Mouse (Mus musculus) limb, embryonic 13.5 days (tissue): ENCODE data around the gene Actr5. TPM values are rescaled to one million over a fixed set of nuclear protein-coding genes. Genes with fewer than 3 reads are reported as not detected.
A peak's percentile ranks its signal among the peaks of the same experiment; 100 is the strongest.

Source experiments
- ATAC-seq: fragments of 200-750 bp; cut with Nextera tagmentation; 2 replicates; pipeline ENCODE4 v1.8.0; 2017; ENCODE audit warnings: low read depth, moderate number of reproducible peaks, moderate TSS enrichment; ENCODE audit not compliant: low FRiP score
- H3K27ac ChIP-seq: fragments of 300-500 bp; sonication (generic); 2 replicates; pipeline ENCODE4 v1.5.1; 2015; ENCODE audit warnings: inconsistent platforms, mild to moderate bottlenecking, moderate library complexity
- H3K27me3 ChIP-seq: fragments of 300-500 bp; sonication (generic); 2 replicates; pipeline ENCODE4 v1.6.1; 2015; ENCODE audit warnings: mild to moderate bottlenecking, inconsistent platforms
- H3K36me3 ChIP-seq: fragments of 300-500 bp; sonication (generic); 2 replicates; pipeline ENCODE4 v1.6.1; 2015; ENCODE audit warnings: inconsistent platforms, mild to moderate bottlenecking, moderate library complexity
- H3K4me1 ChIP-seq: fragments of 300-500 bp; sonication (generic); 2 replicates; pipeline ENCODE4 v1.6.1; 2015; ENCODE audit warnings: inconsistent platforms
- H3K4me2 ChIP-seq: fragments of 300-500 bp; sonication (generic); replicated peaks from 2 replicates; pipeline ENCODE4 v1.6.1; 2015; ENCODE audit warnings: inconsistent platforms, mild to moderate bottlenecking, moderate library complexity
- H3K4me3 ChIP-seq: fragments of 300-500 bp; sonication (generic); 2 replicates; pipeline ENCODE4 v1.5.1; 2015; ENCODE audit warnings: moderate library complexity, mild to moderate bottlenecking, inconsistent platforms
- H3K9ac ChIP-seq: fragments of 300-500 bp; sonication (generic); 2 replicates; pipeline ENCODE4 v1.6.1; 2015; ENCODE audit warnings: mild to moderate bottlenecking, inconsistent platforms
- H3K9me3 ChIP-seq: fragments of 300-500 bp; sonication (generic); 2 replicates; pipeline ENCODE4 v1.6.1; 2016; ENCODE audit warnings: inconsistent platforms
- WGBS: fragments of 180-500 bp; shearing (Covaris S2); methylation state at CpG from one replicate; pipeline ENCODE4 v1.1.7; 2015; 5-methylcytosine and 5-hydroxymethylcytosine counted together
- polyA plus RNA-seq: library from polyadenylated mRNA; unstranded; fragments of >200 nt; fragmentation: Nextera tagmentation; extraction: Ambion mirVana; gene quantifications from 2 replicates; pipeline ENCODE4 v1.2.1, GENCODE M21; 2015

Actr5 gene
- polyA plus RNA-seq, 1 experiment from 2014 or later, result 14.1 TPM

DNA sequence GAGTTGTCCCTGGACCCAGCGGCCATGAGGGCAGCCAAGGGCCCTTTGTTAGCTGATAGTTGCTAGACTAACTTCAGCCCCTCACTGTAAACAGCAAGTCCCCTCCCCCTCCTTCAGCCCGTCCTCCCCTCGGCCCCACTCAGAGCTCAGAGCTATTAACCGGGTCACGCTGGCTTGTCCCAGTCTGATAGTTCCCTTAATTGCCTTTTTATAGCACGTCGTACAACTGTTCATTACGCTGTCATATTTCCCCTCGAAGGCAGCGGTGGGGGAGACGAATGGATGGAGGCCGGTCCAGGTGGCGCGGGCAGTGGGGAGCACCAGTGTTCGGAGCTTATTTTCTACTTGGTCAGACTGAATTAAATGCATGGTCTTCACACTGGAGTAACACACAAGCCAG lies 22.0 kb upstream of the Actr5 start:
- no peaks in the 10 kb centered on the region for H3K9me3 ChIP-seq
- no peak overlapping the region for H3K4me2 ChIP-seq
- H3K36me3 ChIP-seq, result no peaks in the 10 kb centered on the region
- H3K4me1 ChIP-seq, result peaks cover 3% of the 10 kb centered on the region; the same call in 1 of the 2 replicates
- peaks cover 95% of the 10 kb centered on the region for H3K27me3 ChIP-seq
- 13% methylated on average over 15 of the region's 15 CpGs for WGBS
- H3K9ac ChIP-seq, result no peak overlapping the region
- H3K4me3 ChIP-seq, result no peak overlapping the region
- ATAC-seq, result peak; percentile 19; the same call in 1 of the 2 replicates
- no peak overlapping the region for H3K27ac ChIP-seq

- H3K27me3 ChIP-seq, result peaks cover 97% of the 10 kb centered on the region
- 7% methylated on average over 4 of the region's 4 CpGs for WGBS
- H3K9me3 ChIP-seq, result no peaks in the 10 kb centered on the region
Observed at GRCm38 (mm10) chr2:158606511-158606964, 18.1 kb upstream of the Actr5 start.

DNA sequence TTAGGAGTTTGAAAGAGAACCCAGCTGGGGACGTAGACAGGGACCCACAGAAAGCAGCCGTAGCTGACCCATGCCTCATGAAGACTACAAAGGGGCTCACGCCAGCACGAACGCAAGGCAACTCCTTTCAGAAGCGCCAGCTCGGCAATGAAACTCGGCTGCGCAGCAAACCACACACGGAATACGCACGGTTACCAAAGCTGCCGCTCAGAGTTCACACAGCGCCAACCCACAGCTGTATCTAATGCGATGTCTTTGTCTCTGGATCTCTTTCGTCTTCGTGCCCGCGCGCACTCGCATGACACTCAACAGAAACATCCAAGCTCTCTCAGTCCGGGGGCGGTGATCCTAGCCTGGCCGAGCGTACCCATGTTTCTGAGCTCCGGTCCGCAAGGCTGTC lies 15.0 kb upstream of the Actr5 start:
- ATAC-seq, result no peak
- H3K27ac ChIP-seq, result no peak overlapping the region
- H3K27me3 ChIP-seq, result peaks cover 100% of the 10 kb centered on the region
- no peaks in the 10 kb centered on the region for H3K9me3 ChIP-seq
- WGBS, result 1% methylated on average over 27 of the region's 27 CpGs
- H3K4me3 ChIP-seq, result peak overlapping the region; percentile 11; the same call in 1 of the 2 replicates
- no peak overlapping the region for H3K9ac ChIP-seq
- H3K4me1 ChIP-seq, result peaks cover 24% of the 10 kb centered on the region
- no peaks in the 10 kb centered on the region for H3K36me3 ChIP-seq
- H3K4me2 ChIP-seq, result no peak overlapping the region; the same call in 1 of the 2 replicates

More at GRCm38 (mm10) chr2:158606511-158606964, 18.1 kb upstream of the Actr5 start:
- Histone ChIP-seq H3K4me2 (no peak overlapping the region), H3K36me3 (no peaks in the 10 kb centered on the region), H3K4me3 (no peak overlapping the region), H3K9ac (no peak overlapping the region), H3K4me1 (peaks cover 15% of the 10 kb centered on the region), H3K27ac (no peak overlapping the region)
- ATAC-seq, result no peak

DNA sequence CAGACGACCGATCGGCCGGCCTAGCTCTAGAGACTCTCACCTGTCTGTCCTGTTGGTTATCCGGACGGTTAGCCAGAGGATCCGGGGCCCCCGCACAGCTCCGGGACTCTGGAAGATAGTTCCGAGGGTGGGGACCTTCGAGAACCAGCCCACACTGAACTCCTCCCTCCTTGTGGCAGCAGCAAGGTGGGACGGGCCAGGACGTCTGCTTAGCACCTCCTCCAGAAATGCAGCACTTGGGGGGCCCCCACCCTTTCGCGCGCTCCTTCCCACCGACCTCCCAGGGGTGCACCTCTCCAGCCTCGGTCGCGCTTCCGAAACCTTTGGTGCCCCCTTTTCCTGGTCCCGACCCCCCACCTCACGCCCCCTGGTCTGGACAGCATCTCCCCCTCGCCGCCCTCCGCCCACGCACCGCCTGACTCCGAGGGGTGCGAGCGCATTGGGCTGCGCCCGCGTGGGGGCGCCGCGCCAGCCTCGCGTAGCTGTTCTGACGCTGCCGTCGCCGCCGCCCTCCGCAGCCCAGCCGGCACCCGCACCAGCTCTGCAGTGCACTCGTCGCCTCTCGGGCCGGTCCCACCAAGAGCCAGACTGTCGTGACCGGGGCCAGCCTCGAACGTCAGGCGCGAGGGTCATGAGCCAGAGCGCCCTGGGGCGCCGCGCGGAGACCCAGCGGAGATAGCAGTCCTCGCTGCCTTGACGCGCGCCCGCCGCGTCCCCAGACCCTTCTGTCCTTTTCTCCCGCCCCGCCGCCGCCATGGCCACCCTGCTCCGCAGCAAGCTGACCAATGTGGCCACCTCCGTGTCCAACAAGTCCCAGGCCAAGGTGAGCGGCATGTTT lies 14.0 kb upstream of the Actr5 start, which contains the start of gene Slc32a1:
Gene Slc32a1, plus strand, starts transcription at position 280 of the 838 bp plus-strand sequence.
- Histone ChIP-seq H3K27me3 (peaks cover 100% of the 10 kb centered on the region), H3K9ac (no peak within 1 kb of the TSS), H3K9me3 (no peaks in the 10 kb centered on the region), H3K4me3 (peak within 1 kb of the TSS; percentile 30), H3K27ac (no peak within 1 kb of the TSS), H3K36me3 (no peaks in the 10 kb centered on the region), H3K4me2 (peak within 1 kb of the TSS; percentile 54), H3K4me1 (peaks cover 30% of the 10 kb centered on the region)
- no peak for ATAC-seq
- under 1% methylated on average over 75 of the region's 77 CpGs for WGBS

GRCm38 (mm10) chr2:158611326-158611719 lies 13.4 kb upstream of the Actr5 start:
- ATAC-seq, result no peak
- Histone ChIP-seq H3K4me2 (peak overlapping the region; percentile 54), H3K9me3 (no peaks in the 10 kb centered on the region), H3K4me3 (peak overlapping the region; percentile 30), H3K27me3 (peaks cover 100% of the 10 kb centered on the region), H3K4me1 (peaks cover 37% of the 10 kb centered on the region), H3K9ac (no peak overlapping the region), H3K27ac (no peak overlapping the region), H3K36me3 (no peaks in the 10 kb centered on the region)
- 1% methylated on average over 30 of the region's 30 CpGs for WGBS

DNA sequence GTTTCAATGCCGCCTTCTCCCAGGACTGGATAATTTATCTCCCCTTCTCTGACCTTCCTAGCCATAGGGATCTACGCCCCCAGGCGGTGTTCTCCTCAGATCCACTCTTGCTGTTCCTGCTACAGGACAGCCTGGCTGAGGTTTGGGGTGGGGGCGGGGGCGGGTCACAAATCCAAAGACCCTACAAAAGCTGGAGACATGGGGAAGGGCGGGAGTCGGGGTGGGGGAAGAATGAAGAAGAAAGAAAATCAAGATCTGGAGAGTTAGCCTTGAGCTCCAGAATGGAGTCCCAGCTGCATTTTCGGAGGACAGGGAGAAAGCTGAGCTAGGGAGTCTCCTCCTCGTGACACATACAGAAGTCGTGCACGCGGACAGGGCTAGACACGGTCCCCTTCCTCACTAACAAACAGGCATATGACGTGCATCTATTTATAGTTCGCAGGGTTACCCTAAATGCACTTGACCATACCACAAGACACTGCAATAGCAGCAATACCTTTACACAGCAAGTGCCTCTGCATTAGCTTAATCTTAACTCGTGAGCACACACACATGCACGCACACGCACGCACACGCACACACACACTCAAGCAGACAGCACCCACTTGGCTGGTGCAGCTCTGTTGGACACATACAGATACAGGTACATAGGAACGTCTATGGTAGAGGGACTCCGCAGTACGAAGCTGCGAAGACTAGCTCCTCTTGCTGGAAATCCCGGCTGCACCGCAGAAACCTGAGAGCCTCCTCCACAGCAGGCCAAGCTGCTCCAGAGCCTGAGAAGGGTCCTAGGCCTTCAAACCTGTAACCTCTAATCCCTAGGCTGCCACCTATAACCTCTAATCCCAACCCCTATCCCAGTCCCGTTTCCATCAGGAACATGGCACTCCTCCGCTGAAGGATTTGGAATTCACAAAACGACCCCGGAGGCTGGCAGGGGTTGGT lies 12.7 kb upstream of the Actr5 start:
- no peaks in the 10 kb centered on the region for H3K9me3 ChIP-seq
- H3K9ac ChIP-seq, result no peak overlapping the region
- peaks cover 100% of the 10 kb centered on the region for H3K27me3 ChIP-seq
- H3K4me2 ChIP-seq, result no peak overlapping the region
- 3% methylated on average over 30 of the region's 30 CpGs for WGBS
- no peak for ATAC-seq
- H3K36me3 ChIP-seq, result no peaks in the 10 kb centered on the region
- H3K27ac ChIP-seq, result no peak overlapping the region
- peaks cover 38% of the 10 kb centered on the region for H3K4me1 ChIP-seq
- 0 out of 2 replicates have a peak overlapping the region, but pooled peaks have one; percentile 30 for H3K4me3 ChIP-seq

GRCm38 (mm10) chr2:158612671-158613250 lies 11.9 kb upstream of the Actr5 start:
- Histone ChIP-seq H3K4me1 (peaks cover 38% of the 10 kb centered on the region), H3K36me3 (no peaks in the 10 kb centered on the region), H3K4me2 (no peak overlapping the region), H3K4me3 (no peak overlapping the region), H3K27ac (no peak overlapping the region), H3K9me3 (no peaks in the 10 kb centered on the region), H3K9ac (no peak overlapping the region), H3K27me3 (peaks cover 100% of the 10 kb centered on the region)
- 4% methylated on average over 10 of the region's 10 CpGs for WGBS
- no peak for ATAC-seq

- 3% methylated on average over 53 of the region's 53 CpGs for WGBS
- Histone ChIP-seq H3K27ac (no peak overlapping the region), H3K9ac (no peak overlapping the region), H3K36me3 (no peaks in the 10 kb centered on the region), H3K4me2 (no peak overlapping the region), H3K27me3 (peaks cover 100% of the 10 kb centered on the region), H3K9me3 (no peaks in the 10 kb centered on the region), H3K4me1 (peaks cover 38% of the 10 kb centered on the region), H3K4me3 (0 out of 2 replicates have a peak overlapping the region, but pooled peaks have one; percentile 22)
- ATAC-seq, result no peak
Observed at GRCm38 (mm10) chr2:158613541-158614417, 10.9 kb upstream of the Actr5 start.

DNA sequence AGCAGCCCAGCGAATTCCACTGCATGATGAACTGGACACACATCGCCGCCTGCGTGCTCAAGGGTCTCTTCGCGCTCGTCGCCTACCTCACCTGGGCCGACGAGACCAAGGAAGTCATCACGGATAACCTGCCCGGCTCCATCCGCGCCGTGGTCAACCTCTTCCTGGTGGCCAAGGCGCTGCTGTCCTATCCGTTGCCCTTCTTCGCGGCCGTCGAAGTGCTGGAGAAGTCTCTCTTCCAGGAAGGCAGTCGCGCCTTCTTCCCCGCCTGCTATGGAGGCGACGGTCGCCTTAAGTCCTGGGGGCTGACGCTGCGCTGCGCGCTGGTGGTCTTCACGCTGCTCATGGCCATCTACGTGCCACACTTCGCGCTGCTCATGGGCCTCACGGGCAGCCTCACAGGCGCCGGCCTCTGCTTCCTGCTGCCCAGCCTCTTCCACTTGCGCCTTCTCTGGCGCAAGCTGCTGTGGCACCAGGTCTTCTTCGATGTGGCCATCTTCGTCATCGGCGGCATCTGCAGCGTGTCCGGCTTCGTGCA lies 10.2 kb upstream of the Actr5 start:
- H3K4me1 ChIP-seq, result peaks cover 38% of the 10 kb centered on the region
- H3K36me3 ChIP-seq, result no peaks in the 10 kb centered on the region
- peaks cover 100% of the 10 kb centered on the region for H3K27me3 ChIP-seq
- H3K9me3 ChIP-seq, result no peaks in the 10 kb centered on the region
- H3K9ac ChIP-seq, result no peak overlapping the region
- ATAC-seq, result no peak
- H3K4me3 ChIP-seq, result peak overlapping the region; percentile 22
- 2% methylated on average over 47 of the region's 47 CpGs for WGBS
- no peak overlapping the region for H3K27ac ChIP-seq
- peak overlapping the region; percentile 44 for H3K4me2 ChIP-seq

DNA sequence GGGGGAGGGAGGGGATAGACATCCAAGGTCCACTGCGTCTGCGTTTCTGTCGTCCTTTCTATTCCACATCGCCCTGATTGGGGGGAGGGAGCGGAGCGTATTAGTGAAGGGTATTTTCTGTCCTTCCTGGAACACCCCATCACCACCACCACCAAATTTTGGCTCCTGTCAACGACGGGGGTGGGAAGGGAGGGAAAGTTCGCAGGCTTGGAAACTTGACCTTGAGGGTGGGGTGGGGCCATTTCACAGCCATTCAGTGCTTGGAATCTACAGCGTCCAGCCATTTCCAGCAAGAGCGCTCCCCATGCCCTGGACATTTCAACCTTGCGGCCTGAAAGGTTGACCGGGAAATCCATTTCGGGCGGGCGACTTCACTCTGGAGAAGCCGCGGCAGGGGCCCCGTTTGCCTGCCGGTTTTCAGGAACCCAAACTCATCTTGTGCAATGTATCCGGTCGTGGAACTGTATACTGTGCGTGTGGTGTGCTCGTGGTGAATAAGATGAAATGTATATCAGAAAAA lies 9.5 kb upstream of the Actr5 start:
- no peak overlapping the region for H3K27ac ChIP-seq
- H3K36me3 ChIP-seq, result no peaks in the 10 kb centered on the region
- H3K27me3 ChIP-seq, result peaks cover 100% of the 10 kb centered on the region
- H3K9me3 ChIP-seq, result no peaks in the 10 kb centered on the region
- 2% methylated on average over 23 of the region's 24 CpGs for WGBS
- H3K9ac ChIP-seq, result no peak overlapping the region
- peaks cover 38% of the 10 kb centered on the region for H3K4me1 ChIP-seq
- peak overlapping the region; percentile 44 for H3K4me2 ChIP-seq
- no peak for ATAC-seq
- H3K4me3 ChIP-seq, result peak overlapping the region; percentile 22; the same call in 1 of the 2 replicates
